Mouse (Mus musculus) MEL (cell line): ENCODE results near the gene Hcn2. TPM values are rescaled to one million over a fixed set of nuclear protein-coding genes. Genes with fewer than 3 reads are reported as not detected.

ENCODE experiments used
- DNase-seq: peaks from one replicate; pipeline ENCODE4 v3.0.0; 2011; ENCODE audit warnings: low read depth, low spot score
- H3K27ac ChIP-seq: 2 replicates; pipeline ENCODE4 v1.5.1; 2012; ENCODE audit warnings: low read depth, mild to moderate bottlenecking, control low read depth, low read length, moderate library complexity; ENCODE audit not compliant: control insufficient read depth
- H3K27me3 ChIP-seq, 2 experiments: fragments of 150-350 bp in 1 of 2; sonication (generic) in 1 of 2; 2 replicates each; pipeline ENCODE4 v1.6.1; 2012; ENCODE audit warnings: low read length in 2 of 2, mild to moderate bottlenecking in 2 of 2, improper control_type of control experiment in 1 of 2, moderate library complexity in 1 of 2; ENCODE audit not compliant: insufficient read depth in 2 of 2, control insufficient read depth in 1 of 2
- H3K36me3 ChIP-seq, 2 experiments: 2 replicates each; pipeline ENCODE4 v1.6.1; 2012 to 2014; ENCODE audit warnings: low read length in 2 of 2, improper control_type of control experiment in 1 of 2, inconsistent platforms in 1 of 2, mild to moderate bottlenecking in 1 of 2; ENCODE audit not compliant: insufficient read depth in 2 of 2, control insufficient read depth in 1 of 2
- H3K4me1 ChIP-seq, 2 experiments: fragments of 150-350 bp in 1 of 2; sonication (generic) in 1 of 2; 2 replicates each; pipeline ENCODE4 v1.6.1; 2012; ENCODE audit warnings: low read length in 2 of 2, improper control_type of control experiment in 1 of 2, mild to moderate bottlenecking in 1 of 2; ENCODE audit not compliant: insufficient read depth in 2 of 2, control insufficient read depth in 1 of 2
- H3K4me3 ChIP-seq, 2 experiments: fragments of 150-350 bp in 1 of 2; sonication (generic) in 1 of 2; 2 replicates each; pipeline ENCODE4 v1.5.1; 2012; ENCODE audit warnings: low read depth in 2 of 2, low read length in 2 of 2, mild to moderate bottlenecking in 2 of 2, moderate library complexity in 2 of 2, control low read depth in 1 of 2, improper control_type of control experiment in 1 of 2; ENCODE audit not compliant: control insufficient read depth in 1 of 2, insufficient read depth in 1 of 2
- H3K79me2 ChIP-seq: 2 replicates; pipeline ENCODE4 v1.6.1; 2012; ENCODE audit warnings: mild to moderate bottlenecking, low read length, moderate library complexity; ENCODE audit not compliant: control insufficient read depth, poor library complexity, insufficient read depth
- H3K9ac ChIP-seq: 2 replicates; pipeline ENCODE4 v1.6.1; 2012; ENCODE audit warnings: low read depth, mild to moderate bottlenecking, control low read depth, low read length, moderate library complexity; ENCODE audit not compliant: control insufficient read depth, poor library complexity, severe bottlenecking
- H3K9me3 ChIP-seq: fragments of 150-350 bp; sonication (generic); replicated peaks from 2 replicates; pipeline ENCODE4 v1.6.1; 2012; ENCODE audit warnings: mild to moderate bottlenecking, low read length, improper control_type of control experiment, moderate library complexity; ENCODE audit not compliant: insufficient read depth
- BHLHE40 ChIP-seq: IDR thresholded peaks from 2 replicates; pipeline ENCODE4 v1.6.1; 2012; ENCODE audit warnings: low read depth, mild to moderate bottlenecking, inconsistent platforms, low read length, improper control_type of control experiment, borderline replicate concordance
- CHD1 ChIP-seq: IDR thresholded peaks from 2 replicates; pipeline ENCODE4 v1.6.1; 2012; ENCODE audit warnings: low read depth, mild to moderate bottlenecking, inconsistent platforms, low read length, improper control_type of control experiment
- CTCF ChIP-seq, 3 experiments: IDR thresholded peaks in 2 of 3; conservative IDR thresholded peaks in 1 of 3; 2 replicates each; pipeline ENCODE4 v1.5.1; 2011 to 2012; ENCODE audit warnings: low read length in 3 of 3, low read depth in 2 of 3, mild to moderate bottlenecking in 2 of 3, improper control_type of control experiment in 1 of 3, inconsistent platforms in 1 of 3, mixed read lengths in 1 of 3, moderate library complexity in 1 of 3; ENCODE audit not compliant: control insufficient read depth in 1 of 3, insufficient read depth in 1 of 3, poor library complexity in 1 of 3, severe bottlenecking in 1 of 3
- EP300 ChIP-seq, 2 experiments: IDR thresholded peaks; 2 replicates each; pipeline ENCODE4 v1.6.1; 2011; ENCODE audit warnings: improper control_type of control experiment in 2 of 2, low read length in 2 of 2, low read depth in 1 of 2, mild to moderate bottlenecking in 1 of 2
- GATA1 ChIP-seq: IDR thresholded peaks from 2 replicates; pipeline ENCODE4 v1.6.1; 2011; ENCODE audit warnings: low read depth, low read length, improper control_type of control experiment
- HCFC1 ChIP-seq: IDR thresholded peaks from 2 replicates; pipeline ENCODE4 v1.6.1; 2012; ENCODE audit warnings: low read depth, mild to moderate bottlenecking, inconsistent platforms, low read length, improper control_type of control experiment, moderate library complexity
- JUND ChIP-seq: IDR thresholded peaks from 2 replicates; pipeline ENCODE4 v1.6.1; 2011; ENCODE audit warnings: low read depth, mild to moderate bottlenecking, improper control_type of control experiment, low read length
- MAX ChIP-seq: IDR thresholded peaks from 2 replicates; pipeline ENCODE4 v1.6.1; 2011; ENCODE audit warnings: low read length, improper control_type of control experiment
- MEF2A ChIP-seq: IDR thresholded peaks from 2 replicates; pipeline ENCODE4 v1.6.1; 2014; ENCODE audit warnings: low read depth, mild to moderate bottlenecking, inconsistent platforms, low read length, improper control_type of control experiment; ENCODE audit not compliant: poor library complexity, insufficient replicate concordance, severe bottlenecking; ENCODE audit errors: extremely low read depth
- MXI1 ChIP-seq: IDR thresholded peaks from 2 replicates; pipeline ENCODE4 v1.6.1; 2011; ENCODE audit warnings: mild to moderate bottlenecking, low read depth, low read length, improper control_type of control experiment
- MYB ChIP-seq: IDR thresholded peaks from 2 replicates; pipeline ENCODE4 v1.6.1; 2011; ENCODE audit warnings: mild to moderate bottlenecking, low read depth, low read length, improper control_type of control experiment
- NELFE ChIP-seq: IDR thresholded peaks from 2 replicates; pipeline ENCODE4 v1.6.1; 2011; ENCODE audit warnings: low read depth, low read length, improper control_type of control experiment
- POLR2A ChIP-seq, 2 experiments: IDR thresholded peaks; 2 replicates each; pipeline ENCODE4 v1.6.1; 2011 to 2012; ENCODE audit warnings: low read length in 2 of 2, mild to moderate bottlenecking in 2 of 2, control low read depth in 1 of 2, improper control_type of control experiment in 1 of 2, low read depth in 1 of 2, moderate library complexity in 1 of 2; ENCODE audit not compliant: control insufficient read depth in 1 of 2, insufficient read depth in 1 of 2, poor library complexity in 1 of 2
- POLR2AphosphoS2 ChIP-seq: IDR thresholded peaks from 2 replicates; pipeline ENCODE4 v1.6.1; 2011; ENCODE audit warnings: low read length, improper control_type of control experiment
- RAD21 ChIP-seq: IDR thresholded peaks from 2 replicates; pipeline ENCODE4 v1.6.1; 2011; ENCODE audit warnings: mild to moderate bottlenecking, low read depth, low read length, improper control_type of control experiment
- SMC3 ChIP-seq: IDR thresholded peaks from 2 replicates; pipeline ENCODE4 v1.6.1; 2011; ENCODE audit warnings: low read depth, low read length, improper control_type of control experiment
- TBP ChIP-seq: IDR thresholded peaks from 2 replicates; pipeline ENCODE4 v1.8.0; 2011; ENCODE audit warnings: low read depth, low read length, improper control_type of control experiment
- UBTF ChIP-seq: IDR thresholded peaks from 2 replicates; pipeline ENCODE4 v1.6.1; 2012; ENCODE audit warnings: low read depth, mild to moderate bottlenecking, inconsistent platforms, low read length, improper control_type of control experiment, moderate library complexity, borderline replicate concordance; ENCODE audit not compliant: insufficient read depth
- USF1 ChIP-seq: IDR thresholded peaks from 2 replicates; pipeline ENCODE4 v1.6.1; 2014; ENCODE audit warnings: low read depth, mild to moderate bottlenecking, inconsistent platforms, low read length, improper control_type of control experiment, moderate library complexity
- USF2 ChIP-seq, 2 experiments: IDR thresholded peaks; 2 replicates each; pipeline ENCODE4 v1.6.1; 2011 to 2012; ENCODE audit warnings: improper control_type of control experiment in 2 of 2, low read length in 2 of 2, borderline replicate concordance in 1 of 2, inconsistent platforms in 1 of 2, low read depth in 1 of 2, mild to moderate bottlenecking in 1 of 2; ENCODE audit not compliant: insufficient read depth in 1 of 2
- polyA plus RNA-seq, 2 experiments: library from polyadenylated mRNA; stranded (reverse) in 1 of 2; unstranded in 1 of 2; fragments of >175 nt in 1 of 2; fragments of >200 nt in 1 of 2; gene quantifications; 2 replicates each; pipeline versions ENCODE4 v1.2.1 to v1.2.4; 2012; ENCODE audit warnings: low replicate concordance in 2 of 2, low read depth in 1 of 2; ENCODE audit not compliant: insufficient read length in 2 of 2, insufficient read depth in 1 of 2, missing spikeins in 1 of 2
- total RNA-seq: library from RNA; depleted of rRNA; stranded (reverse); fragments of 300-350 nt; gene quantifications from 2 replicates; pipeline ENCODE4 v1.2.3, GENCODE M21; 2012

The Hcn2 gene
- total and polyA plus RNA-seq, 3 experiments = 0.42 to 1.6 TPM; not detected in 1

DNA sequence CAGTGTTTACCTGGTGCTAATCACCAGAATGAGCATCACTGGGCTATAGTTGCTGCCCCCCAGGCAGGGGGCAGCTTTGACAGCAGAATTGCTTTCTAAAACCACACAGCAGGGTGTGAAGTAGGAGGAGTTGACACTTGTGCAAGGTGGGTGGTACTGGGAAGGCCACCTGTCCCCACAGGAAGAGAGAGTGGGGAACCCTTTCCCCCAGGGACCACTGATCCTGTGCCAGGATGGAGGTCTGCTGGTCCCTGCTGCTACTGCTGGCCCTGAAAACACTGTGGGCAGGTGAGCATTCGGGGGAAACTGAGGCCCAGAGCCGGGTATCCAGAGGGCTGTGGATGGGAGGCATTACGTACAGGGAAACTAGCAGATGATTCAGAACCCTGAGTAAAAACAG, 27.3 kb upstream of the Hcn2 start:
- Histone ChIP-seq H3K9ac (no peak overlapping the region), H3K27me3 (no peaks in the 10 kb centered on the region), H3K4me3 (no peak overlapping the region), H3K9me3 (no peaks in the 10 kb centered on the region), H3K4me1 (peaks cover 0 to 2% of the 10 kb centered on the region in 2 experiments; a peak in 1 of 4 replicates), H3K79me2 (peaks cover 11% of the 10 kb centered on the region), H3K36me3 (peaks cover 0 to 3% of the 10 kb centered on the region in 2 experiments; a peak in 2 of 4 replicates), H3K27ac (no peak overlapping the region)
- TF ChIP-seq HCFC1 (no peak), USF2 (IDR thresholded peaks at IDR 0.05; ENCODE audit: borderline replicate concordance in 1 of 2, insufficient read depth in 1 of 2, low read depth in 1 of 2, low read length in 2 of 2) (no peak), MAX (no peak), BHLHE40 (no peak), NELFE (no peak), SMC3 (no peak), MYB (no peak), RAD21 (no peak), CHD1 (no peak), USF1 (no peak), JUND (no peak), POLR2A (IDR thresholded peaks at IDR 0.05; ENCODE audit: control insufficient read depth in 1 of 2, insufficient read depth in 1 of 2, low read depth in 1 of 2, low read length in 2 of 2, poor library complexity in 1 of 2) (no peak; a peak in 1 of 4 replicates), EP300 (IDR thresholded peaks at IDR 0.05; ENCODE audit: low read depth in 1 of 2, low read length in 2 of 2) (no peak), MXI1 (no peak), GATA1 (no peak), TBP (no peak), MEF2A (no peak), UBTF (no peak), POLR2AphosphoS2 (no peak)
- DNase-seq = no peak

DNA sequence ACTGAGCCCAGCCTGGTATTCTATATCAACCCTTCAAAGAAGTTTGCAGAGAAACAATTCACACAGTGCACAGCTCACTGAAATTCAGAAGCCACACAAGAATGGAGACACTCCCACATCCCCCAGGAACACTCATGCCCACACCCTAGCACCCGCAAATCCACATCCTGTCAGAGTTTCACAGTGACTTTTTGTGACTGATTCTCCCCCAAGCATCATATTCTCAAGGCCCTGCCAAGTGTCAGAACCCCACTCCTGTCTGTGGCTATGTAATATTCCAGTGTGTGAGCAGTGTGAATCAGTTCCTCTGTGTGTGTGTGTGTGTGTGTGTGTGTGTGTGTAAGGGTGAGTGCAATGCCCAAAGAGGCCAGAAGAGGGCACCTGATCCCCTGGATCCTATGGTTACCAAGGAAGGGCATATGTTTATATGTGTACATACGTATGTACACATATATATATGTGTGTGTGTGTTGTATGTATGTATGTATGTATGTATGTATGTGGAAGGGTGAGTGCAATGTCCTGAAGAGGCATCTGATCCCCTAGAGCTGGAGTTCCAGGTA, 24.4 kb upstream of the Hcn2 start:
- no peak overlapping the region for H3K4me3 ChIP-seq
- no peak overlapping the region for H3K9ac ChIP-seq
- H3K27ac ChIP-seq = no peak overlapping the region
- no peaks in the 10 kb centered on the region for H3K9me3 ChIP-seq
- no peaks in the 10 kb centered on the region for H3K27me3 ChIP-seq
- TF ChIP-seq MAX (no peak), CTCF (IDR thresholded peaks at IDR 0.05 in 2 of 3, conservative IDR thresholded peaks at IDR 0.05 in 1 of 3; ENCODE audit: control insufficient read depth in 1 of 3, insufficient read depth in 1 of 3, low read depth in 2 of 3, low read length in 3 of 3, poor library complexity in 1 of 3, severe bottlenecking in 1 of 3) (peak; percentile 42 to 43 (median 43))
- H3K36me3 ChIP-seq = no peaks in the 10 kb centered on the region
- no peaks in the 10 kb centered on the region for H3K79me2 ChIP-seq
- peak; percentile 49 for DNase-seq
- H3K4me1 ChIP-seq = no peaks in the 10 kb centered on the region
